Mouse (Mus musculus) layer of hippocampus, postnatal 10 days (tissue): Measurements from ENCODE around the gene Gcc1. TPM values are rescaled to one million over a fixed set of nuclear protein-coding genes. Genes with fewer than 3 reads are reported as not detected.
A peak's percentile ranks its signal among the peaks of the same experiment; 100 is the strongest.

Experiments
- DNase-seq, 2 experiments: peaks; one replicate each; pipeline ENCODE4 v3.0.0; 2021; ENCODE audit warnings: low spot score in 2 of 2
- long read RNA-seq: library from polyadenylated mRNA; stranded (forward); transcript quantifications from one replicate; pipeline ENCODE4 v2.0.0, GENCODE M21; 2023
- total RNA-seq, 2 experiments: library from RNA; stranded (reverse); gene quantifications; 2 replicates each; pipeline ENCODE4 v1.2.3; 2021

Gcc1 gene
- total RNA-seq: 10 to 100 TPM; 16.4 to 16.9 TPM
- long read RNA-seq, full-length matches to known transcripts: 8 of 11 reads
- long read RNA-seq, partial matches to known transcripts: 0 of 11 reads
- long read RNA-seq, other reads (novel, unspliced or antisense): 3 of 11 reads

GRCm38 (mm10) chr6:28428290-28428689 is at the start of gene Gcc1:
TSS of gene Gcc1 (minus strand) at chr6:28428390.
- DNase-seq: no peak

- no peak for DNase-seq
Measured at GRCm38 (mm10) chr6:28474839-28475238, 46.6 kb upstream of the Gcc1 start, which contains the start of gene Snd1. TSS of gene Snd1 (plus strand) at chr6:28475139.

GRCm38 (mm10) chr6:28474211-28474610 is 46.0 kb upstream of the Gcc1 start:
- no peak for DNase-seq

- DNase-seq: no peak
Measured at GRCm38 (mm10) chr6:28471284-28472035, 43.3 kb upstream of the Gcc1 start.

- no peak for DNase-seq
Measured at GRCm38 (mm10) chr6:28470621-28471020, 42.4 kb upstream of the Gcc1 start.

- no peak for DNase-seq
Measured at GRCm38 (mm10) chr6:28470017-28470602, 41.9 kb upstream of the Gcc1 start.

GRCm38 (mm10) chr6:28464630-28465029 is 36.4 kb upstream of the Gcc1 start:
- no peak for DNase-seq

GRCm38 (mm10) chr6:28460534-28460933 is 32.3 kb upstream of the Gcc1 start:
- peak; percentile 67 to 76 for DNase-seq

GRCm38 (mm10) chr6:28459221-28459668 is 31.1 kb upstream of the Gcc1 start:
- DNase-seq: no peak

- DNase-seq: no peak
Measured at GRCm38 (mm10) chr6:28450977-28451376, 22.8 kb upstream of the Gcc1 start.

- DNase-seq: no peak
Measured at GRCm38 (mm10) chr6:28450481-28450880, 22.3 kb upstream of the Gcc1 start.

- no peak for DNase-seq
Measured at GRCm38 (mm10) chr6:28449253-28449652, 21.1 kb upstream of the Gcc1 start, which contains the start of gene Pax4. TSS of gene Pax4 (minus strand) at chr6:28449353.

GRCm38 (mm10) chr6:28447937-28448336 is 19.7 kb upstream of the Gcc1 start:
- no peak for DNase-seq

GRCm38 (mm10) chr6:28431538-28431855 is 3.3 kb upstream of the Gcc1 start:
- no peak for DNase-seq

GRCm38 (mm10) chr6:28430795-28431537 is 2.8 kb upstream of the Gcc1 start:
- no peak for DNase-seq

- no peak for DNase-seq
Measured at GRCm38 (mm10) chr6:28429870-28430269, 1.7 kb upstream of the Gcc1 start.

GRCm38 (mm10) chr6:28427096-28427839 is 922 bp downstream of the Gcc1 start, which contains the start of gene Fscn3:
TSS of gene Fscn3 (plus strand) at chr6:28427789.
- no peak for DNase-seq

GRCm38 (mm10) chr6:28425019-28425418 is 3.2 kb downstream of the Gcc1 start:
- DNase-seq: no peak

- peak; percentile 59 to 69 for DNase-seq
Measured at GRCm38 (mm10) chr6:28423767-28424695, 4.2 kb downstream of the Gcc1 start.

GRCm38 (mm10) chr6:28423313-28423712 is 4.9 kb downstream of the Gcc1 start, which contains the start of gene Arf5:
TSS of gene Arf5 (plus strand) at chr6:28423560.
- peak; percentile 94 to 96 for DNase-seq
